Mouse (Mus musculus) urinary bladder, postnatal 25 days (tissue): ENCODE results near the gene E130309D02Rik.

Experiments
- DNase-seq: peaks from one replicate; pipeline ENCODE4 v3.0.0; 2022; ENCODE audit warnings: low spot score

E130309D02Rik gene

GRCm38 (mm10) chr5:143314730-143315513 lies at the start of gene E130309D02Rik:
Gene E130309D02Rik (minus strand): TSS chr5:143315360.
- DNase-seq: peak; percentile 96

GRCm38 (mm10) chr5:143363678-143364615 lies 48.8 kb upstream of the E130309D02Rik start:
- DNase-seq: no peak

GRCm38 (mm10) chr5:143361428-143361827 lies 46.3 kb upstream of the E130309D02Rik start:
- no peak for DNase-seq

- DNase-seq: no peak
Measured at GRCm38 (mm10) chr5:143360000-143360399, 44.8 kb upstream of the E130309D02Rik start.

- no peak for DNase-seq
Measured at GRCm38 (mm10) chr5:143359263-143359662, 44.1 kb upstream of the E130309D02Rik start.

- DNase-seq: no peak
Measured at GRCm38 (mm10) chr5:143357564-143357963, 42.4 kb upstream of the E130309D02Rik start.

GRCm38 (mm10) chr5:143356686-143357388 lies 41.7 kb upstream of the E130309D02Rik start, which contains the start of gene Grid2ip:
Gene Grid2ip (plus strand): TSS chr5:143357338.
- no peak for DNase-seq

- no peak for DNase-seq
Measured at GRCm38 (mm10) chr5:143356017-143356416, 40.9 kb upstream of the E130309D02Rik start.

GRCm38 (mm10) chr5:143346367-143346766 lies 31.2 kb upstream of the E130309D02Rik start:
- DNase-seq: no peak

- no peak for DNase-seq
Measured at GRCm38 (mm10) chr5:143339603-143340002, 24.4 kb upstream of the E130309D02Rik start.

GRCm38 (mm10) chr5:143336559-143336958 lies 21.4 kb upstream of the E130309D02Rik start:
- no peak for DNase-seq

- no peak for DNase-seq
Measured at GRCm38 (mm10) chr5:143335089-143335460, 19.9 kb upstream of the E130309D02Rik start.

- DNase-seq: no peak
Measured at GRCm38 (mm10) chr5:143334418-143335088, 19.4 kb upstream of the E130309D02Rik start.

GRCm38 (mm10) chr5:143333872-143334271 lies 18.7 kb upstream of the E130309D02Rik start:
- peak; percentile 73 for DNase-seq

GRCm38 (mm10) chr5:143328690-143329495 lies 13.7 kb upstream of the E130309D02Rik start, which contains the start of gene Zdhhc4:
Gene Zdhhc4 (minus strand): TSS chr5:143329256.
- peak; percentile 94 for DNase-seq

- DNase-seq: no peak
Measured at GRCm38 (mm10) chr5:143317288-143317610, 2.1 kb upstream of the E130309D02Rik start.

GRCm38 (mm10) chr5:143316605-143317287 lies 1.6 kb upstream of the E130309D02Rik start:
- no peak for DNase-seq

GRCm38 (mm10) chr5:143315514-143315888 lies 341 bp upstream of the E130309D02Rik start:
- DNase-seq: no peak

- DNase-seq: no peak
Measured at GRCm38 (mm10) chr5:143314183-143314729, 904 bp downstream of the E130309D02Rik start.

GRCm38 (mm10) chr5:143311886-143312285 lies 3.3 kb downstream of the E130309D02Rik start:
- DNase-seq: peak; percentile 72
